Mouse (Mus musculus) liver, postnatal 0 days (tissue): ENCODE data around the gene 2210016L21Rik.

ENCODE experiments used
- CTCF ChIP-seq: sonication (generic); IDR thresholded peaks from 2 replicates; pipeline ENCODE4 v1.5.1; 2016; ENCODE audit warnings: antibody characterized with exemption, low read depth
- EP300 ChIP-seq: IDR thresholded peaks from 2 replicates; pipeline ENCODE4 v1.6.1; 2016; ENCODE audit warnings: antibody characterized with exemption, low read depth, mild to moderate bottlenecking

GRCm38 (mm10) chr5:114953326-114953725 lies 11.4 kb downstream of the 2210016L21Rik start:
- TF ChIP-seq CTCF: no peak
- TF ChIP-seq EP300: no peak
